Mouse (Mus musculus): ENCODE data around the gene Gga1.

- TF ChIP-seq CTCF (IDR thresholded peaks at IDR 0.05; ENCODE audit: control insufficient read depth, insufficient read depth, insufficient replicate concordance, low read depth, low read length), result peak; percentile 56; the same call in 1 of the 2 replicates
- TF ChIP-seq POLR2A (IDR thresholded peaks at IDR 0.05; ENCODE audit: control insufficient read depth, low read depth, low read length), result no peak
These were observed 713 bp upstream of the Gga1 start for GRCm38 (mm10) chr15:78876258-78876696.

Measured in testis, adult 2 months (tissue).